Mouse (Mus musculus) forebrain, embryonic 16.5 days (tissue): ENCODE results near the gene Ms4a6d. TPM values are rescaled to one million over a fixed set of nuclear protein-coding genes. Genes with fewer than 3 reads are reported as not detected.

ENCODE experiments used
- polyA plus RNA-seq: library from polyadenylated mRNA; unstranded; fragments of >200 nt; fragmentation: Nextera tagmentation; extraction: Ambion mirVana; gene quantifications from 2 replicates; pipeline ENCODE4 v1.2.1, GENCODE M21; 2015

Gene Ms4a6d
- polyA plus RNA-seq, 1 experiment from 2014 or later: 1.4 TPM

Other genes with a start within 250 kb of the Ms4a6d start
- 1.3 and 1.8 TPM in 2 replicates for gene Ms4a4a, start 229.3 kb downstream of the Ms4a6d start, polyA plus RNA-seq
- gene Ms4a4c, start 200.1 kb downstream of the Ms4a6d start, polyA plus RNA-seq: not detected in 2 replicates
- gene Ms4a4b, start 161.3 kb downstream of the Ms4a6d start, polyA plus RNA-seq: not detected in 2 replicates
- gene Ms4a6c, start 135.5 kb downstream of the Ms4a6d start, polyA plus RNA-seq: 1.5 and 2.1 TPM in 2 replicates
- not detected in 2 replicates for gene Gm8369, start 118.9 kb downstream of the Ms4a6d start, polyA plus RNA-seq
- gene Ms4a6b, start 88.3 kb downstream of the Ms4a6d start, polyA plus RNA-seq: 1.5 and 2.7 TPM in 2 replicates
- not detected in 2 replicates for gene Ms4a4d, start 68.0 kb downstream of the Ms4a6d start, polyA plus RNA-seq
- 0.14 TPM in 1 of 2 replicates, not detected in the other for gene Ms4a2, start 18.9 kb upstream of the Ms4a6d start, polyA plus RNA-seq
- gene Ms4a3, start 36.0 kb upstream of the Ms4a6d start, polyA plus RNA-seq: not detected in 2 replicates
- not detected in 2 replicates for gene Oosp2, start 55.7 kb upstream of the Ms4a6d start, polyA plus RNA-seq
- gene Oosp1, start 86.3 kb upstream of the Ms4a6d start, polyA plus RNA-seq: not detected in 2 replicates
- not detected in 2 replicates for gene Oosp3, start 92.2 kb upstream of the Ms4a6d start, polyA plus RNA-seq
- gene Gif, start 142.7 kb upstream of the Ms4a6d start, polyA plus RNA-seq: not detected in 2 replicates
- 39.7 and 42.4 TPM in 2 replicates for gene Mrpl16, start 165.5 kb upstream of the Ms4a6d start, polyA plus RNA-seq
- 10.5 and 14.9 TPM in 2 replicates for gene Stx3, start 214.6 kb upstream of the Ms4a6d start, polyA plus RNA-seq
- gene Olfr1417, start 234.4 kb upstream of the Ms4a6d start, polyA plus RNA-seq: not detected in 2 replicates